Mouse (Mus musculus) embryo, embryonic 11.5 days (tissue): ENCODE results near the gene Tedc1.

Source experiments
- DNase-seq: peaks from one replicate; pipeline ENCODE4 v3.0.0-alpha.2; 2012; ENCODE audit warnings: low read depth, low spot score

Gene Tedc1

DNA sequence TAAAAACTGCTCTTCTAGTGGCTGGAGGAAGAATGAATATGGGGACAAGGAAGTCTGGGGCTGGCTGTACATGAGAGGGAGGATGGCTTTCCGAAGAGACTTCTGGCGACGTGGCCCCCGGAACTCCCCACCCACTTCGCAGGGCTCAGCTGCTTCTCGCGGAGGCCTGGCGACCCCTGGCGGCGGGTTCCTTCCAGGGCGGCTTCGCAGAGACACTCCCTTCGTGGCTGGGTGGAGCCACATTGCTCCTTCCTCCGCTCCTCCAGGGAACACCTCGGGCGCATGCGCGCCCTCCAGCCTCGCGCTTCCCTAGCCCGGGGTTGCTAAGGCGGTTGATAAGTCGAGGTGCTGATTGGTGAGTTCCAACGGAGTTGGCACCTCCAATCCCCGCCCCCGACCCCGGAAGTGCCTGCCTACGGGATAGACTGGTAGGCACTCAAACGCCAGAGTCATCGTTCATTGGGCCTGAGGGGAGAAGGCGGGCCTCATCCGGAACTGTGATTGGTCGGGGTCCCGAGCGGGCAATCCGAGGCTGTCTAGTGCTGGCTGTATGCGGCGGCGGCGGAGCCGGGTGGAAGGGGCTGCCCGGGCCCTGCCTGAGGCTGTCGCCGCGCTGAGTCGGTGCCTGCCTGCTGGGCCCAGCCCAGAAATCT is at the start of gene Tedc1:
Gene Tedc1 (plus strand): TSS at position 535 of the 653 bp plus-strand sequence.
- peak; percentile 99 for DNase-seq

DNA sequence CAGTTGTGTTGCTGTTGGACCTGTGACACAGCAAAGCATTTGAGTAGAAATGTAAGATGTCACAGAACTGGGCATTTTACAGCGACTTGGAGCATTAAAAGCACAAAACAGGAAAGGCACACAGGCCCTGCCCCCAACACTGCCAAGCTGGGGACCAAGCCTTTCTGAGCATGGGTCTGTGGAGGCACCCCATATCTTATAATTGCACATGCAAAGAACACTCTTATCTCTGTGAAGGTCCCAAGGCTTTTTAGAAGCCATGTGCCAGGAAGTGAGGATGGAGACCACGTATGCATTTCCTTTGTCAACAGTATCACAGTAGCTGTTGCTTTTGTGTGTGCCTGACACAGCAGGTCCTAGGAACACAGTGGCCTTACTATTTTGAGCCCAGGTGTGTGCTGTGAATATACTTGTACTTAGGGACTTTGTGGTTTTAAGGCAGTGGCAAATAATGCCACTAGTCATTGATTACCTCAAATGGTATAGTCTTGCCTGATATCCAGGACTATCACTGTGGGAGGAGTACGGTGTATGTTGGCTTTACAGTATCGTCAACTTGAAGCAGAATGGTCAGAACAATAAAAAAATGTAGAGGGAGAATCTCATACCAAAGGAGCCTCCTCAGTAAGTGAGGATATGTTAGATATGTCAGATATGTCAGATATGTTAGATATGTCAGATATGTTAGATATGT is 48.6 kb upstream of the Tedc1 start:
- no peak for DNase-seq

DNA sequence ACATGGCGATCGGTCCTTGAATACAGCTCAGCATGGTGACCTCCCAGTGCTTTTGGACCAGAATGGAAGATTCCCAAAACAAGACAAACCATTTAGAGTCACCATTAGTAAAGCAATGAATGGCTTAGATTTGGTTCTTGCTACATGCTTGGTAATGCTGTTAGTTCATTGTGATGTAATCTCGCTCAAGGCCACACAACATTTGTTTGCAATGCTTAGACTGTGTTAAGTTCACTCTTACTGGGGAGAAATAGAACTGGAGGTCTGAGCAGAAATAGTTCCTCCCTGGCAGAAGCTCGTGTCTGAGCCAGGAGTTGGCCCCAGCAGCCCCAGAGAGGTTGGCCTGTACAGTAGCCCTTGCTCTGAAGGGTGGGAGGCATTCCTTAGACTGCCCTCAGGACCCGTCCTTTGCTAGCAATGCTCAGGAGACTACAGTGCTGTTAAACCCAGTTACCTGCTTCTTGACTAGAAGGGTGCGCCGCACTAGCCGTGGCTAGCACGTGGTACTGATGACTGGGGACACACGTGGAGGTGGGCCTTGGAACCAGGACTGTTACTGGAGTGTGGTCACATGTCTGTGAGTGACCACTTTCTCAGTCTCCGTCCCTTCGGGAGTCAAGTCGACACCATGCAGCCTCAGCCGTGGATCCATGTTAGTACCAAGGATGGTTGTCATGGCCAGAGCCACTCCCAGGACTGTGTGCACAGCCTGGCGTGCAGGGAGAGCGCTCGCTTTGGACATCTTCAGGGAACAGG is 47.5 kb upstream of the Tedc1 start:
- no peak for DNase-seq

DNA sequence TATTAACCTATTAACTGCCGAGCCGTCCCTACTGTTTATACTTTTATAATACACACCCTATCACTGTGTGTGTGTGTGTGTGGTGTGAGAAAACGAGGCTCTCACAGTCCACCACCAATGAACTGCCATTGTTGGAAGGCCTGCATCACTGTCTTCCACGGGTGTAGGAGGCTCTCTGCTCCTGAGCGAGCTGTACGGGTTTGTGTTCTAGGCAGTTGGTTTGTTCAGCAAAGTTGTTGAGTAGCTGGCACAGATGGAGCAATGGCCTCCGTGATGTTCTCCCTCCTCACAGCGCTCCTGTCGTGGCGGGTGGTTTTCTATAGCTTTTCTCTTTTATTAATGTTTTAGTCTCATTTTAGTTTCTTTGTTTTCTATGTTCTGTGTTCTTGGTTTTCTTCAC is 46.4 kb upstream of the Tedc1 start:
- no peak for DNase-seq

DNA sequence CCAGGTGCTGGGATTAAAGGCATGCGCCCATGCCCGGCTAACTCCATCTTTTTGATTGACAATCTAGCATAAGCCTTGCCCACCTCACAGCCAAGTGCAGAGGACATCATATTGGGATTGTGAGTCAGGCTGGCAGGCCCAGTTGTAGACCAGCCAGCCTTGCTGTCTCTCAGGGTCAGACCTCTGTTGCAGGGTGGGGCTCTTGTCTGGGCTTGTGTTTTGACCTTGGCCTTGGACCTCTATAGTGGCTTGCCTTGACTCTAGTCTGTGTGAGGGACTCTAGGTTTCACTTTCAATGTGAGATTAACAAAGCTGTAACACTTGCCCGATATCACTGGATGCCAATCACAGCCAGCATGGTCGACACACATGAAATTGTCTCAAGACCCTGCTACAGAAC is 42.1 kb upstream of the Tedc1 start:
- no peak for DNase-seq

DNA sequence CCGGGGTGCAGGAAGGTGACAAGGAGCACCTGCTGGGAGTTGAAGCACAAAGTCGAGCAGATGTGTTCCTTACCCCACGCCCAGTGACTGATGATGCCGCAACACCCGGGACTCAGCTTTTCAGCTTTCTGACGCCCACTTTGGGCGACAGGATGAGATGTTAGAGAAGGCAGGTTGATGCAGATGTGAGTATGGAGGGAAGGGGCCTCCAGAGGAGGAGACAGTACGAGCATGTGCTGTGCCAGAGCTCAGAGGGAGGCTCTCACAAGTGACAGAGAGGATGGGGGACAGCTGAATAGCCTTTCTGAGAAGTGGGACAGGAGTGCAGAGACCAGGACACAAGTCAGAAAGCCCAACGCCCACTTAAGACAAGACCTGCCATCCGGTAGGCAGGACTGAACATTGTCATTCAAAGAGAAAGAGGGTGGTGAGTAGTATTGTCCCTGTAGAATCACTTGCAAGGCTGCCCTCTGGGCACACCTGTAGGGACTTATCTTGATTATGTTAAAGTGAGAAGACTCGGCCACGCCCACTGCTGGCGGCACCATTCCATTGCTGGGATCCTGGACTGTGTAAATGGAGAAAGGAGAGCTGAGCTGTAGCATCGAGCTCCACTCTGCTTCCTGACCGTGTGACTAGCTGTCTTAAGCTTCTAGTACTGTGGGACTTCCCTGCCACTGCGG is 41.2 kb upstream of the Tedc1 start:
- no peak for DNase-seq

DNA sequence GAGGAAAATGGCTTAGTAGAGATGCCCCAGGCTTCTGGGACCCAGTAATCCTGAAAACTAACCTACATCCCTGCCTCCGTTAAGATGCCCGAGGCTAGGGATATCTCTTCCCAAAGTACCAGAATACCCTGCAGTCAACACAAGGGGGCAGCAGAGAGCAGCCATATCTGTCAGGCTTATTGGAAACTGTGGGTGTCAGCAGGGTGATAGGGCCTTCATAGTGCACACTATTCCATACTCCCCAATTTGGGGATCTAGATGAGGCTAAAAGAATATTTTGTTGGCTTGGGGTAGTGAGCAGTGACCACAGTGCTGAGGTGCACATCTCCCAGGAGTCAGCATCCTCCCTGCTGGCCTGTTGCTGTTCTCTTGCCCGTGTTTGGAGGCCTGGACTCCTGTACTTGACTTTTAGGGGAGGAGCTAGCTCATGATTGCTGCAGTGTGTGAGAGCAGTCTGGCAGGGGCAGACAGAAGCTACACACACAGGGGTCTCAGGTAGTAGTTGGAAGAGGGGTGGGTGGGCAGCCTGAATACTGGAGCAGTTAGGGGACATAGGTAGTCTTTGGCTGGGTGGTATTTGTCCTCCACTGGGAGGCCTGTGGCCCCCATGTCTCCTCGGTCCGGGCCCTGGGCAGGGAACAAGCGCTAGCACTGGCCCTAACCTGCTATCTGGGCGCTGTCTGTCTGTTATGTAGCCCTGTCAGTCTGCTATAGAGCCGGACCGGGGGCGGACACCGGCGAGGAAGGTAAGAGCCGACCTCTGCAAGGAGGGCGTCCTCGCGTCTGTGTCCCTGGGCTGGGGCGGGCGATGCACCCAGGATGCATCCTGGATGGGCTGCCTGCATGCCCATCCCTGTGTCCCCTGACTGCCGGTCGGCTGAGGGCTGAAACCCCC is 36.5 kb upstream of the Tedc1 start:
- DNase-seq = peak; percentile 63

DNA sequence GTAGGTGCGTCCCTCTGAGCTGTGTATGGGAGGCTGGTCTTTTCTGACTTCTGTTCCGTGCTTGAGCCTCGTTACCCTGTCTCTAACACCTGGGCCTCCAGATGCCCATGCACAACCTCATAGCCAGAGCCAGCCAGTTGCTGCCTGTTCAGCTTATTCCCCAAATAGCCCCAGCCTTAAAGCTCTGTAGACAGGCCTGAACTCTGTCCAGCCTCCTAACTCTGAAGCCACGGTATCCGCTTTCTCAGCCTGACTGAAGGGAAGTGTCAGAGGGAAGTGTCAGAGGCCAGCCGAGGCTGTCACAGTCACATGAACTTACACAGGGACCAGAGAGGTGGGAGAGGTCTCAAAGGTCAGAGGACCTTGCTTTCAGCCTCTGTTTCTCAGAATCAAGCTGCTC is 31.5 kb upstream of the Tedc1 start:
- DNase-seq = no peak

DNA sequence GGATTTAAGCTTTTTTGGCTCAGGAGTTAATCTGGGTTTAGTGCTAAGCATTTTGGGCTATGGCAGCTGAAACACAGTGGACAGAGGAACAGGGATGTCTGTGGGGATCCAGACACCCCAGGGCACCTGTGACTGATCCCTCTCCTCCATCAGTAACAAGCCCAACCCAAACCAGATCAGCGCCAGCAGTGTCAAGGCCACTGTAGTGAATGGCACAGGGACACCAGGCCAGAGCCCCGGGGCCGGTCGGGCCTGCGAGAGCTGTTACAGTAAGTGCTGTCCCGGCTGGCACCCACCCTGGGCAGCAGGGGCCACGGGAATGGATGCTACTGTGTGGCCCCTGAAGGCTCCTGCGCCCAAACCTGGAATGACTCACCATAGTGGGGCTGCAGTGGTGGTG is 25.5 kb upstream of the Tedc1 start:
- no peak for DNase-seq

DNA sequence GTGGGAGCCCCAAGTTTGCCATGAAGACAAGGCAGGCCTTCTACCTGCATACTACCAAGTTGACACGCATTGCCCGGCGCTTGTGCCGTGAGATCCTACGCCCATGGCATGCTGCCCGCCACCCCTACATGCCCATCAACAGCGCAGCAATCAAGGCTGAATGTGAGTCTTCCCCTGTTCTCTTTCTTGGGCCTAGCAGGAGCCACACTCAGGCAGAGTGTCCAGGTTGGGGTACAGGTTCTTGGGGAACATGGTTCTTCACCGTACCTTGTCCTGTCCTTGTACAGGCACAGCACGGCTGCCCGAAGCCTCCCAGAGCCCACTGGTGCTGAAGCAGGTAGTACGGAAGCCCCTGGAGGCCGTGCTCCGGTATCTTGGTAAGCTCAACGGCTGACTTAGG is 24.6 kb upstream of the Tedc1 start:
- no peak for DNase-seq

DNA sequence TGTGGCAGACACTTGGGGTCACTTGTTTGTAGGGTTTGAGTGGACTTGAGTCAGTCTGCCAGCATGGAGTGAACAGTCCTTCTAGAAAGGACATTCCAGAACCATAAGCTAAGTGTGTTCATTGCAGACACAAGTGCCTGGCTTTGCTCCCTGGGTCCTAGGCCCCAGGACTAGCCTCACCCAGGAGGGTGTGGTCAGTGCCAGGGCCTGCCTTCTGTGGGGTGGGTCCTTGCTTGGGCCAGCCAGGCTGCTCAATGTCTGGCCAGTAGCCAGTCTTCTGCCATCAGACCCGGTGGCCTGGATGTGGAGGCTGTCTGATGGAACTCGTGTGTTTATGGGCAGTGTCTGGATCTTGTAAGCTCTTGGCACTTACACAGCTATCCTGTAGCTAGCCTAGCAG is 23.7 kb upstream of the Tedc1 start:
- no peak for DNase-seq

DNA sequence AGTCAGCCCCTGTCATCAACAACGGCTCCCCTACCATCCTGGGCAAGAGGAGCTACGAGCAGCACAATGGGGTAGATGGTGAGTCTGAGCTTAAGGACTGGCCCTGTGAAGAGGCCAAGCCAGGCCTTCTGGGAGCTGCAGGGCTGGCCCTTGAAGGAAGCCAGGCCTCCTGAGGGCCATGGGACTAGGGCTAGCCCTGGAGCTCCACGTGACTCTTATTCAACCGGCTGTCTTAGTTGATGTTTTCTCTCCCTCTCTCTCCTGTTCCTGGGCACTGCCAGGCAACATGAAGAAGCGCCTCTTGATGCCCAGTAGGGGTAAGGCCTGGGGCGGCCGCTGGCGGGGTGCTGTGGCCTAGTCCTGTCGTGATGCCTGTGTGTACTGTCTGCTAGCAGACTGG is 23.0 kb upstream of the Tedc1 start:
- DNase-seq = no peak

DNA sequence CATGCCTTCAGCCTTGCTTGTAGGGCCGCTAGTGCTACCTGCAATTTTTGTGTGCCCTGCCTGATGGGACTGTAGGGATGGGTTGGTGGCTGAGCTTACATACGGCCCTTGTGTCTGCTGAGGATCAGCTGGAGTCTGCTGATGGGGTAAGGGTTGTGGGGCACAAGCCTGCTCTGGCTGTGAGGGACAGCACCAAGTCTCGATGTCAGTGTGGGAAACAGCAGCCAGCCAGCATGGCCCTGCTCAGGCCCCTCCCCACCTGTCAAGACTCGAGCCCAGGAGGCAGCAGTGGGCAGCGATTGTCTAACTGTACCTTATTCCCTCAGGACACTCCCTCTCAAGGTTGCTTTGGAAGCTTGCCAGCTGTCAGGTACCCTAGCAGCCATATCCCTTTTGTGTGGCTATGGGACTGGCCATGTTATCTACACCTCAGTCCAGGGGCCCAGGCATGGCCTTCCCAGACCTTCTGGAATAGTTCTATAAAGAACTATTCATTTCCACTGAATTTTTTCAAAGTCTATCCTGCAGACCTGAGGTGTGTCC is 22.3 kb upstream of the Tedc1 start:
- DNase-seq = no peak

DNA sequence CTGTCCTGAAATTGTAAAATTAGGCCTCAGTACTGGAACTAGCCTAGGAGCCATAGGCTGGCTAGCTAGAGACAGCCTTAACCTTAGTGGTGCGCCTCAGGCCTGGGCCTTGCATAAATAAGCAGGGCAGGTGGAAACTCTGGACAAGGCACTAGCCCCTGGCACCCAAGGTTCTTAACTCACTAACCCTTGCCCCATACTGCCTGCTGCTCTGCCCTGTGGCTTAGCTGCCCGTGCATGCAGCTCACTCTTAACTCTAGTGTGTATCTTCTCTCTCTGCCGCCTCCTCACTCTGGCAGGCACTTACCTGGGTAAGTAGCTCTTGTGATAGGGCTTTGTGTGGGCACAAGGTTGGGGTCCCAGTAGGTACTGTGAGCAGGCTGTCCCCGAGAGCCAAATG is 21.7 kb upstream of the Tedc1 start:
- DNase-seq = no peak

DNA sequence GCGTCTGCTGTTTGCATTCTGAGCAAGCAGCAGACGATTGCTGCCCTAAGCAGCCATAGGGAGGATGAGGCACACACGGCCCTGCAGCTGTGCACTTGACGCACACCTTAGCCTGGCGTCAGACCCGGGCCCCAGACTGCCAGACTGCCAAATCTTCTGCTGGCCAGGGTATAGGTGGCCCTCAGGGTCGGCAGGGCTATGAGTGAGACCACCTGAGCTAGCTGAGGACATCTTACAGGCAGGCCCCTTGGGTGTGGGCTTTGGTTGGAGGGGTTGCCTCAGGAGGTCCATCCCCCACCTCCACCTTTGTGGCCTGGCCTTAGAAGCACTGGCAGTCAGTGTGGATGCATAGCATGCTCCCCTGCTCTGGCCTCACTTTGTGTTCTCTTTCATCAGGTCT is 20.8 kb upstream of the Tedc1 start:
- DNase-seq = no peak

DNA sequence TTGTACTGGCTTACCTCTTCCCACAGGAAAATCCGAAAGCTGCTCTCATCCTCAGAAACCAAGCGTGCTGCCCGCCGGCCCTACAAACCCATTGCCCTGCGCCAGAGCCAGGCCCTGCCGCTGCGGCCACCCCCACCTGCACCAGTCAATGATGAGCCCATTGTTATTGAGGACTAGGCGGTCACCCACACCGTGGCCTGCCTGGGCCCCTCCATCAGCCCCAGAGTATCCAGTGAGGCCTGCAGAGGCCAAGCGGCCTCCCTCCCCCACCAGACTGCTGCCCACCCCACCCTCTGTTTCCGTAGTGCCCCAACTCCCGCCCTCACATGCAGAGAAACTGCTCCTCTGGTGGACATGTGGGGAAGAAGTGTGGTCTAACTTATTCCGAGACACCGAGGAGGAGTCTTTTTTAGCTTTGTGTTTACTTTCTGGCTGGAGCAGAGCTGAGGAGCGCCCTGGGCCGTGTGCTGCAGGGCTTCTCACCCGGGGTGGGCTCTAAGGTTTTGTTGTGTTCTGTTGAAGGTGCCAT is 19.7 kb upstream of the Tedc1 start:
- DNase-seq = no peak

DNA sequence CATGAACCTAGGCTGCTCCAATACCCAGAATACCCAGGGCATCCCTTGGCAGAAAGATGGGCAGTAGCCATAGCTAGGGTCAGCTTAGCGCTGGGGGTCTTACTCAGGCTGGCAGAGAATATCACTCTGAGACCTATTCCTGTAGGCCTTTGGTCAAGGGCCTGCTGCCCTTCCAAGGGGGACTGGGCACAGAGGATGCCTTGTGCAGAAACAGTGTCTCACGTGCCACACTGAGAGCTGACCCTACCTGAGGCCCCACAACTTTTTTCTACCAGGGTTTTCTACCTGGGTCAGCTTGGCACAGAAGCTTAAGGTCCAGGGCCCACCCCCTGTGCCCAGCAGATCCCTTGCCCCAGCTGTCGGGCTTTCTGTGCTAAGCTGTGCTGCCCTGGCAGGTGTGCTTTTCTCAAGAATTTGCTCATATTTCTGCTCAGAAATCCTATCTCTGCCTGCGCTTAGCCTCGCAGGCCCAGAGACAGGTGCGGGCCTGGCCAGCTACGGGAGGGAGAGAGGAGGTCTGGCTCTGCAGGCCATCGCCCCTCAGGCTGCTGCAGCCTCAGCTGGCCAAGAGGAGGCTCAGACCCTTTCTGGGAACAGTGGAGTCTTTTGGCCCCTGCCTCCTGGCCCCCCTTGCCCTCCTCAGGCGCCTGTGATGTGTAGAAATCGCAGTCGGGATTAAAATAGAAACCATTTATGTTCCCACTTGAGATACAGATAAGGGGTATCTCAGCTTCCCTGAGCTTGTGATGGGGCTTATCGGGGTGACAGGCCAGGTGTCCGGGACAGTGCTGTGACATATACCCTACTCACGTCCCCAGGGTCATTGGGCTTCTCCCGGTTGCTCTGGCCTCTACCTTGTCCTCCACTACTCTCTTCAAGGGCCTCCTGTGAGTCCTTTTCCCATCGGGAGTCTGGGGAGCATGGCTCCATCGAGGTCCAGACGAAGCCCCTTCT is 18.7 kb upstream of the Tedc1 start:
- no peak for DNase-seq

DNA sequence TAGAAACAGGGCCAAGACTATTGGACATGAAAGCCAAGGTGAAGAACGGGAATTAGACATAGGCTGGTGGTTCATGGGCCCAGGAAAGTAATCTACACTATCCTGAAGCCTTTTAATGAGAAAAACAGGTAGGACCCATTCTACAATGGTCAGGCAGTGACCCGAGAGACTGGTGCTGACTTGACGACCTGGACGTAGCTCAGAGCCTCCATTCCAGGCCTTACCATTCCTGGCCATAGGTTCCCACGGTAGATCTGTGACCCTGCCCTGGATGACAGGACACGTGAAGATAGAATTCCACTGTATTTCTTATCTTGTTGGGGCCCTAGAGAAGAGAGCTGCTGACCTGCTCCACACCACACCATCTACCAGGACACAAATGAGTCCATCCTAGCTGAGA is 17.9 kb upstream of the Tedc1 start:
- no peak for DNase-seq
